Mouse (Mus musculus) heart, postnatal 14 days (tissue): ENCODE results near the gene Tac1. TPM values are rescaled to one million over a fixed set of nuclear protein-coding genes. Genes with fewer than 3 reads are reported as not detected.
"Not testable (repeated sequence)": the region's sequence is repeated elsewhere in the genome, so short reads cannot be mapped to it uniquely, and the experiment has no call there.

Source experiments
- DNase-seq, 2 experiments: peaks; one replicate each; pipeline ENCODE4 v3.0.0; 2021 to 2022
- intact Hi-C: fragments of 180-260 bp; cut with DNase I; formaldehyde crosslinking; loops from one replicate; pipeline ENCODE4 v1.15.1; 2025
- long read RNA-seq, 2 experiments: library from polyadenylated mRNA; stranded (forward); transcript quantifications; one replicate each; pipeline ENCODE4 v2.0.0; 2021
- total RNA-seq, 2 experiments: library from RNA; stranded (reverse); gene quantifications; 2 replicates each; pipeline ENCODE4 v1.2.3; 2021

Tac1 gene
- not detected for total RNA-seq
- long read RNA-seq, experiment 1 = 0 reads
- long read RNA-seq, experiment 2 = 0 reads

DNA sequence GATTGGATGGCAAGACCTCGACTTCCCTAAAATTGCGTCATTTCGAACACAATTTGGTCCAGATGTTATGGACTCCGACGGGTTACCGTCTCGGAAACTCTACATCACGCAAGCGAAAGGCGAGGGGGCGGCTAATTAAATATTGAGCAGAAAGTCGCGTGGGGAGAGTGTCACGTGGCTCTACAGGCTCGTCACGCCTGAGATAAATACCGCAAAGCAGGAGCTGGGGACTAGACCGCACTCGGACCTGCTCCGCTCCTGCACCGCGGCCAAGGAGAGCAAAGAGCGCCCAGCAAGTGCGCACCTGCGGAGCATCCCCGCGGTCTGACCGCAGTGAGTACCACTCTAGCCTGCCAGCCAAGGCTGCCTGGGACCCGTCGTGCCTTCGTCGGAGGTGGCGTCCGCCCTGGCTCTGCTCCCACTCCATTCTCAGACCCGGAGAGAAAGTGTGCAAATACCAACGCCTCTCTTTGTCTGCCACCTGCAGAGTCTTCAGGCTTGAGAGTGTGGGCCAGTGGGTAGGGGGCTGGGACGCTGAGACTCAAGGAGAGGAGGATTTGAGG is at the start of gene Tac1:
TSS of gene Tac1 (plus strand) at position 51 of the 563 bp plus-strand sequence.
- intact Hi-C loops = no loop called here

DNA sequence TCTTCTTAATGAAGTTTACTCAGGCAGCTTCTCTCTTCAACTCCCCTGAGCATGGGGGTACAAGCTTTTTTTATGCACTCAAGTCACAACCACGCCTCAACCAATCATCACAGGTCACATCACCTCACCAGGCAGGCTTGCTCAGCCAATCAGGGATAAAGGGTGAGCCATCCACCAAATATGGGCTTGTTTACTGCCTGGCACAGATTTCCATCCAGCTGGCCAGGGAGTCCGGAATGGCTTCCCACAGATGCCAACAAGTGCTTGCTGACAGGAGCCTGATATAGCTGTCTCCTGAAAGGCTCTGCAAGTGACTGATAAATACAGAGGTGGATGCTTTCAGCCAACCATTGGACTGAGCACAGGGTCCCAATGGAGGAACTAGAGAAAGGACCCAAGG is 11.2 kb upstream of the Tac1 start:
- DNase-seq, intact Hi-C loops: not testable (repeated sequence)

More for the DNA sequence above, at the start of gene Tac1:
- peak in 1 of 2 experiments; percentile 3 for DNase-seq

DNA sequence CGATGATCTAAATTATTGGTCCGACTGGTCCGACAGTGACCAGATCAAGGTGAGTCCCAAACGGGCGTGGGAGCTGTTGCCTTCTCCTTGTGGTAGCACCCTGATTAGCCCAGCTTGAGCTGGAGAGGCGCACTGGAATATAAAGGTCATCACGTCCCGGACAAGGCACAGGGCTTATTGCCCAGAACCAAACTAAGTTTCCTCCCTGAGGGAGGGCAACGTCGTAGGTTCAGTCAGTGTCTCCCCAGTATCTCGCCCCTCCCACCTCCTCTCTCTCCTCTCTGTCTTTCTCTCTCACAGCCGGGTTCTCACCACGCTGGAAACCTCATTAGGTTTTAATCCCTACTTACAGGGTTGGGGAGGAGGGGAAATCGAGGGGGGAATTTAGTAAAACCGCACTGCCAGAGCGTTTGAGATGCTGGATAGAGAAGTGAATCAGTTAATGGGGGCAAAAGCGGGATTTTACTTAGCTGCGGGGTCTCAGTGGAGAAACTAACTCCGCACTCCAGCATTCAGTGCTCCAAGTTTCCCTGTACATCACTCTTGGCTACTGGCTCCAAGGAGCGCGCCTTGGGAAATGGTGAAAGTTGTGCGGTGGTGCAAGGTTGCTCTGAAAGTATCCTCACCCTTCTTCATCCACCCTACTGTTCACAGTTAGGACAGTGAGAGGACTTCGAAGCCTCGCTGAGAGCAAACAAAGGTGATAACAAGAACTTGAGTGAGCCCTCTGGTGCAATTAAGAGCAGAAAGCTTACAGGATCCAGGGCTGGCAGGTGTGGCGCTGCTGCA is 1.2 kb downstream of the Tac1 start:
- intact Hi-C loops = no loop called here
- no peak for DNase-seq

DNA sequence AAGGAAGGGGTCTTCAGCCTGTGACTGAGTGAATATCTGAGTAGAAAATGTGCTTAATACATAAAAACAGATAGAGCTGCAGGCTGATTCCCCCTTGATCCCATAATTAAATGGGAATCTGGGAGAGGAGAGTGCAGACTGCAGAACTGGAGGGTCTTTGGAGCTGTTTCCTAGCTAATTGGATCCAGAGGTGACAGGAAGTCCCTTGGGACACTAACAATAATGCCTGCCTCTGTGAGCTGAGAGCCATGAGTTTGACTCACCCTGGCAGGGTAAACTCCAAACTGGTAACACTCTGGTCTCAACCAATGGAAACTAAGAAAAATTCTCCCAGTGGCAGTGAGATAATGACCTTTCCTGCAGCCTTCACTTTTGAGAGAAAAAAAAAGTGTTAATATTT is 3.5 kb downstream of the Tac1 start:
- DNase-seq = no peak
- intact Hi-C loops = no loop called here

DNA sequence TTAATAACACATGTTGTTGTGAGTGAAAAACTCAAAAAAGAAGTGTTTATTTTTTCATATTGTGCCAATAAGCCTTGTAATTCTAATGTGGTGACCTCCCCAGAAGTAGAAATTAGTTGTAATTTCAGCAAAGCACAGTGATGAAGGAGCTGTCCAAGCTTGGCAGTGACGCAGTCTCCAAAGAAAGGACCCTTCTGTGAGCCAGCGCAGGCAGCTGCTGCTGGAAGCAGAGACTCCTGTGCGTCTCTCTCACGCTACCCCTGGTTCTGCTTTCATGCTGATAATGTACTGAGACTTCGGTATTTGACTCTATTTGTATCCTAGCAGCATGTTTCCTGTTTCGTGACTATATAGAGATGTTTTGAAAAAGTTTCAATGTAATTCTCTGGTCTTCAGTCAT is 7.8 kb downstream of the Tac1 start:
- peak in 1 of 2 experiments; percentile 20 for DNase-seq
- intact Hi-C loops = no loop called here

DNA sequence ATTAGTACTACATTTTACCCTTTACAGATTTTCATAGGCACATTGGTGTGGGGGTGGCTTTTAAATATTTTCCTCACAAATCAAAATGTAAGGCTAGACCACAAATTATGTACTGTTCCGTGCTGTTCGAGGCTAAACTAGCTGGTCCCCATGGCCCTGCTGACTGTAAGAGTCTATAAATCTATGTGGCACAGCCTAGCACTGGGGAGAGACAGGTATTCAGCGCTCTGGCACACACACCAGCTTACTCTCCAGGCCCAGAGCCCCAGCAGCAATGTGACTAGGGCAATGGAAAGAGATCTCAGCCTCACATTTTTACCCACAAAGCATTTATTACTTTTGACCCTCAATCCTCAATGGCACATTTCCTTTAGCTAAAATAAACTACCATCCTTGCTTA is 9.9 kb downstream of the Tac1 start:
- no peak for DNase-seq
- intact Hi-C loops = no loop called here

DNA sequence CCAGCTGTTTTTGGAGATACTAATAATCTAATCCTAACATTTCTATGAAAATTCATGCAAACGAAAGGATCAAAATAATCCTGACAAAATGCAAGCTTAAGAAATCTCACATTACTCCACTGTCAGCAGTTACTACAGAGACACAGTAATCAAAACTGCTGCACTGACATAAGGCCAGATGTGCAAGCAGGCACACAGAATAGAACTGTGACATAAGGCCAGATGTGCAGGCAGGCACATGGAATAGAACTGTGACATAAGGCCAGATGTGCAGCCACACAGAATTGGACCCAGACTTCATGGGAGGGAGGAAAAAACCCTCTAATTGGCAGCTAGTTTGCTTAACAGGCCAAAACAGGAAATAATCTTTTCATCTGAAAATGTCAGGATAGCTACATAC is 16.5 kb downstream of the Tac1 start:
- intact Hi-C loops = no loop called here
- no peak for DNase-seq

DNA sequence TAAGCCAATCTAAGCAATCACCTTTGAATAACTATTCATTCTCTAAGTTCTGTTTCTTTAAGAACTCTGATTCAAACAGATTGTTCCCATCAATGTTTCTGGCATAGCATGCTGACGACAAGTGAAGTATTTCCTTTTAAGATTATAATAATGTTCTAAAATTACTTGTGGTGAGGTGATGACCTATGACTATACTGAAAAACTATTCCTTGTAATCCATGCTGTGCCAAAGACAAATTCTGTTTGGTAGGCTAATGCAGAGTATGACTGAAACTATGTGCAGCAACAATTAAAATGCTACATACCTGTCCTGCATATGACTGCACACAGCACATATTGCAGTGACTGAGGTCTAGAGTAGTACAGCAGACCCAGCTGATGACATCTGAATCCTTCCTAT is 23.4 kb downstream of the Tac1 start:
- DNase-seq = peak in 1 of 2 experiments; percentile 15
- intact Hi-C loops = no loop called here

DNA sequence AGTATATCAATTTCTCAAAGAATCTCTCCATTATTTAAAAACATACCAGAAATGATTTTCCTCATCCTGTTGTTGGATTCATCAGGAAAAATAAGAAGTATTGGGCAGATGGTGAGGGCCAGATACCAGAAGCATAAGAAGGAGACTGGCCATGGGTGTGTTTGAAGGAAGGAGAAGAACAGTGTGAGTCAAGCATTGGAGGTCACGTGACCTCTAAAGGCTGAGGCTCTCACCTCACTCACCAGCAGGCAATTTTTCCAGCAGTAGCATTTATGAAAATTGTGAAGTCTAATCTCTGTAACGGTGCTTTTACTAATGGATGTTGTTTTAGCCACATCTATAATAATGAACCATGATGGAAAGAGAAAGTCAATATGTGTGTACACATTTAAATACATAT is 39.8 kb downstream of the Tac1 start:
- DNase-seq = no peak
- intact Hi-C loops = no loop called here

DNA sequence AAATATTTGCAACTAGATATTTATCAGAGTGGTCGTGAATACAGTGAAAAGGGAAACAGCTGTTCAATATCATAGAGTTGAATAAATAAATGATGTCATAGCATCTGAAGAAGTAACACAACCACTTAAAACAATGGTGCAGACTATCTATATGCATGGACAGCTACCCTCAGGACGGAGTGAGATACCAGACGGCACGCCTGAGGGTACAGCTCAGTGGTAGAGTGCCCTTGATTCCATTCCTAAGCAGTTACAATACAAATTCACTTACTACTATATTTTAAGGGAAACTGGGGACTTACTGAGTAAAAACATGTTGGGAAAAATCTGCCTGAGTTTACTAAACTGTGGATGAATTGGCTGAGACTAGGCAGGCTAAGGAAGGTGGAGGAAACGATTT is 43.7 kb downstream of the Tac1 start:
- intact Hi-C loops = no loop called here
- DNase-seq = no peak

DNA sequence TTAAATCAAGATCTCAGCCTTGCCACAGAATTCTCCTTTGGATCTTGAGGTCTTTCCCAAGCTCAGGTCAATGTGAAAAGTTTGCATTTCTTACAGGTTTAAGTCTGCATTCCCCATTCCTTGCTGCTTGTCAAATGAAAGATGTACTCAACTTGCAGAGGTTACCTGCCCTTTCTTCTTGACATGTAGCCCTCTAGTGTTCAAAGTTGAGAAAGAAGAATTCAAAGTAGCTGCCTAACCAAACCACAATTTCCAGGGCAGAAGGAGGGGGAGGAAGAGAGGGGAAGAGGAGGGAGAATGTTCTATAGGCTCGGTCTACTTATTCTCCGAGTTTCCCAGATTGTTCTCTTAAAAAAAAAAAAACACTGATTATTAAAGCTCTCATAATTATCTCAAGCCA is 45.5 kb downstream of the Tac1 start:
- intact Hi-C loops = no loop called here

DNA sequence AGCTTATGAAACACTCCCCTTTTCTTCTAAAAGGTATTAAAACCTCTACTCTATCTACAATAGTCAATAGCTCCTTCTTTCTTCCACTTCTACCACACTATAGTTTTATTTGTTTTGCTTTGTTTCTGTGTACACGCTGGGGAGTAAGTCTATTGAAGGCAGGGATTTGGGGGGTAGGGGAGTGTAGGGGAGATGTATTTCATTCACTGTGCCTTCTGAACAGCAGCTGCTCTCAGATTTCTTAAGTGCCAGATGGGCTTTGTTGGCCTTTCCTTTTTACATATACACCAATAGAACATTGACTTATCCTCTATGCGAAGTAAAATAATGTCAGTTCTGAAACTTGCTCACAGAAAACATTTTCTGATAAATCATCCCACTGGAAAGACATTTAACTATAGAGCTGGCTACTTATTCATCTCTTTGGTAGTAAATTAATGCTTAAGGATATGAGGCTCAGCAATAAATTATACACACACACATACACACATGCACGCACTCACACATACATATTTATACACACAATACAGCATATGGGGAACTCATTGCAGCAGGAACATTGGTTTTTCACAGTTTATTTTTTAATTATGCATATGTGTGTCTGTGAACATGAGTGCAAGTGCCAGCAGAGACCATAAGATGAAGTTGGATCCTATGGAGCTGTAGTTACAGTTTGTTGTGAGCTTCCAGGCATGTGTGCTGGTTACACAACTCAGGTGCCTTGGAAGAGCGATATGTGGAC is 46.8 kb downstream of the Tac1 start:
- intact Hi-C loops = no loop called here
- no peak for DNase-seq

More for the DNA sequence above, 45.5 kb downstream of the Tac1 start:
- DNase-seq = no peak

DNA sequence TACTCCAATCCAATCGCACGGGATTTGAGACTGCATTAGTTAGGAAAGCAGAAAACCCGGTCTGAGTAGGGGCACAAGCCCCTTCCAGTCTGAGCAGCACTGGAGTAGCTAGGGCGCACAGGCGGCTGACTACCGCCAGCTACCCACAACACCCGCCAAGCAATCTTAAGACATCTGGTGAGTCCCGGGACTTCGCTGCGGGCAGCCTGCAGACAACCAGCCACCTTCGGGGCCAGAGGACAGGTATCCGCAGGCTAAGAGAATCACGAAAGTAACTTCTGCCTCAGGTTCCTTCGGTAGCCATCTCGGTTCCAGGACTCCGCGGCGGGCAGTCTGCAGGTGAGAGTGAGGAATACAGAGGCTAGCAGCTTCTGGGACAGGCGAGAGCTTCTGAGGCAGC is 59.0 kb downstream of the Tac1 start:
- intact Hi-C loops, DNase-seq: not testable (repeated sequence)

Other genes with a start within 250 kb of the Tac1 start
- 1 to 10 TPM; 3.5 to 4.9 TPM for gene Asns, start 138.4 kb downstream of the Tac1 start, total RNA-seq